Mouse (Mus musculus): ENCODE data around the gene Rbm17. TPM values are rescaled to one million over a fixed set of nuclear protein-coding genes. Genes with fewer than 3 reads are reported as not detected.
"Not testable (repeated sequence)": the region's sequence is repeated elsewhere in the genome, so short reads cannot be mapped to it uniquely, and the experiment has no call there.

Gene Rbm17
- polyA plus RNA-seq, 1 experiment from 2014 or later, result 140 TPM

GRCm38 (mm10) chr2:11543158-11543557, 60.8 kb downstream of the Rbm17 start:
- H3K9me3 ChIP-seq (replicated peaks), result no peaks in the 10 kb centered on the region
- no peaks in the 10 kb centered on the region for H3K27me3 ChIP-seq
- no peaks in the 10 kb centered on the region for H3K4me1 ChIP-seq
- H3K4me2 ChIP-seq (replicated peaks), result no peak overlapping the region
- 73% methylated on average over 7 of the region's 7 CpGs for WGBS
- H3K4me3 ChIP-seq (replicated peaks), result no peak overlapping the region
- no peak overlapping the region for H3K9ac ChIP-seq
- no peak overlapping the region for H3K27ac ChIP-seq (replicated peaks)
- ATAC-seq (ENCODE audit: insufficient number of reproducible peaks, low FRiP score, low TSS enrichment, low read depth), result no peak
- H3K36me3 ChIP-seq, result no peaks in the 10 kb centered on the region

- Histone ChIP-seq H3K27ac (replicated peaks) (no peak overlapping the region), H3K9me3 (replicated peaks) (no peaks in the 10 kb centered on the region), H3K36me3 (no peaks in the 10 kb centered on the region), H3K27me3 (no peaks in the 10 kb centered on the region), H3K4me1 (no peaks in the 10 kb centered on the region), H3K9ac (no peak overlapping the region), H3K4me2 (replicated peaks) (no peak overlapping the region), H3K4me3 (replicated peaks) (no peak overlapping the region)
- 91% methylated on average over 1 of the region's 1 CpGs for WGBS
- ATAC-seq (ENCODE audit: insufficient number of reproducible peaks, low FRiP score, low TSS enrichment, low read depth), result peak; percentile 43; the same call in 1 of the 2 replicates
Measured at GRCm38 (mm10) chr2:11542640-11543039, 61.3 kb downstream of the Rbm17 start.

GRCm38 (mm10) chr2:11542121-11542520, 61.8 kb downstream of the Rbm17 start:
- Histone ChIP-seq H3K27ac (replicated peaks) (no peak overlapping the region), H3K4me2 (replicated peaks) (no peak overlapping the region), H3K36me3 (no peaks in the 10 kb centered on the region), H3K4me1 (no peaks in the 10 kb centered on the region), H3K4me3 (replicated peaks) (no peak overlapping the region), H3K27me3 (no peaks in the 10 kb centered on the region), H3K9ac (no peak overlapping the region), H3K9me3 (replicated peaks) (no peaks in the 10 kb centered on the region)
- ATAC-seq (ENCODE audit: insufficient number of reproducible peaks, low FRiP score, low TSS enrichment, low read depth), result no peak
- WGBS, result 100% methylated on average over 1 of the region's 1 CpGs

GRCm38 (mm10) chr2:11541528-11541927, 62.4 kb downstream of the Rbm17 start:
- not testable (repeated sequence) for H3K9ac ChIP-seq; H3K9me3 ChIP-seq (replicated peaks)
- 53% methylated on average over 1 of the region's 1 CpGs for WGBS

GRCm38 (mm10) chr2:11535966-11536365, 68.0 kb downstream of the Rbm17 start:
- Histone ChIP-seq H3K4me3 (replicated peaks) (peak overlapping the region; percentile 49), H3K36me3 (no peaks in the 10 kb centered on the region), H3K4me1 (peaks cover 8% of the 10 kb centered on the region), H3K27ac (replicated peaks) (no peak overlapping the region), H3K9ac (no peak overlapping the region), H3K27me3 (no peaks in the 10 kb centered on the region), H3K4me2 (replicated peaks) (peak overlapping the region; percentile 77), H3K9me3 (replicated peaks) (no peaks in the 10 kb centered on the region)
- WGBS, result 66% methylated on average over 8 of the region's 8 CpGs
- ATAC-seq (ENCODE audit: insufficient number of reproducible peaks, low FRiP score, low TSS enrichment, low read depth), result no peak

More at GRCm38 (mm10) chr2:11541528-11541927, 62.4 kb downstream of the Rbm17 start:
- H3K4me1 ChIP-seq; H3K4me2 ChIP-seq (replicated peaks); H3K27me3 ChIP-seq; H3K36me3 ChIP-seq; H3K27ac ChIP-seq (replicated peaks); ATAC-seq (ENCODE audit: insufficient number of reproducible peaks, low FRiP score, low TSS enrichment, low read depth); H3K4me3 ChIP-seq (replicated peaks): not testable (repeated sequence)

Other genes starting within 250 kb of the Rbm17 start
- gene Pfkfb3, start 50.1 kb downstream of the Rbm17 start, polyA plus RNA-seq (2015; fragmentation: Nextera tagmentation; extraction: Ambion mirVana), result 13.9 and 16.6 TPM in 2 replicates
- not detected in 2 replicates for gene Gm17490, start 22.1 kb upstream of the Rbm17 start, polyA plus RNA-seq (2015; fragmentation: Nextera tagmentation; extraction: Ambion mirVana)
- not detected in 2 replicates for gene Il2ra, start 38.7 kb upstream of the Rbm17 start, polyA plus RNA-seq (2015; fragmentation: Nextera tagmentation; extraction: Ambion mirVana)
- 2.1 and 3.3 TPM in 2 replicates for gene Il15ra, start 101.1 kb upstream of the Rbm17 start, polyA plus RNA-seq (2015; fragmentation: Nextera tagmentation; extraction: Ambion mirVana)
- 117 and 121 TPM in 2 replicates for gene Fbh1, start 173.4 kb upstream of the Rbm17 start, polyA plus RNA-seq (2015; fragmentation: Nextera tagmentation; extraction: Ambion mirVana)
- 43.2 and 45.7 TPM in 2 replicates for gene Ankrd16, start 173.7 kb upstream of the Rbm17 start, polyA plus RNA-seq (2015; fragmentation: Nextera tagmentation; extraction: Ambion mirVana)

Measured in embryonic facial prominence, embryonic 15.5 days (tissue).